Mouse (Mus musculus) MEL (cell line): ENCODE data around the gene Tomm22. TPM values are rescaled to one million over a fixed set of nuclear protein-coding genes. Genes with fewer than 3 reads are reported as not detected.
"Not testable (repeated sequence)": the region's sequence is repeated elsewhere in the genome, so short reads cannot be mapped to it uniquely, and the experiment has no call there.

Experiments
- DNase-seq: peaks from one replicate; pipeline ENCODE4 v3.0.0; 2011; ENCODE audit warnings: low read depth, low spot score
- H3K27ac ChIP-seq: 2 replicates; pipeline ENCODE4 v1.5.1; 2012; ENCODE audit warnings: low read depth, mild to moderate bottlenecking, control low read depth, low read length, moderate library complexity; ENCODE audit not compliant: control insufficient read depth
- H3K27me3 ChIP-seq, 2 experiments: fragments of 150-350 bp in 1 of 2; sonication (generic) in 1 of 2; 2 replicates each; pipeline ENCODE4 v1.6.1; 2012; ENCODE audit warnings: low read length in 2 of 2, mild to moderate bottlenecking in 2 of 2, improper control_type of control experiment in 1 of 2, moderate library complexity in 1 of 2; ENCODE audit not compliant: insufficient read depth in 2 of 2, control insufficient read depth in 1 of 2
- H3K36me3 ChIP-seq, 2 experiments: 2 replicates each; pipeline ENCODE4 v1.6.1; 2012 to 2014; ENCODE audit warnings: low read length in 2 of 2, improper control_type of control experiment in 1 of 2, inconsistent platforms in 1 of 2, mild to moderate bottlenecking in 1 of 2; ENCODE audit not compliant: insufficient read depth in 2 of 2, control insufficient read depth in 1 of 2
- H3K4me1 ChIP-seq, 2 experiments: fragments of 150-350 bp in 1 of 2; sonication (generic) in 1 of 2; 2 replicates each; pipeline ENCODE4 v1.6.1; 2012; ENCODE audit warnings: low read length in 2 of 2, improper control_type of control experiment in 1 of 2, mild to moderate bottlenecking in 1 of 2; ENCODE audit not compliant: insufficient read depth in 2 of 2, control insufficient read depth in 1 of 2
- H3K4me3 ChIP-seq, 2 experiments: fragments of 150-350 bp in 1 of 2; sonication (generic) in 1 of 2; 2 replicates each; pipeline ENCODE4 v1.5.1; 2012; ENCODE audit warnings: low read depth in 2 of 2, low read length in 2 of 2, mild to moderate bottlenecking in 2 of 2, moderate library complexity in 2 of 2, control low read depth in 1 of 2, improper control_type of control experiment in 1 of 2; ENCODE audit not compliant: control insufficient read depth in 1 of 2, insufficient read depth in 1 of 2
- H3K79me2 ChIP-seq: 2 replicates; pipeline ENCODE4 v1.6.1; 2012; ENCODE audit warnings: mild to moderate bottlenecking, low read length, moderate library complexity; ENCODE audit not compliant: control insufficient read depth, poor library complexity, insufficient read depth
- H3K9ac ChIP-seq: 2 replicates; pipeline ENCODE4 v1.6.1; 2012; ENCODE audit warnings: low read depth, mild to moderate bottlenecking, control low read depth, low read length, moderate library complexity; ENCODE audit not compliant: control insufficient read depth, poor library complexity, severe bottlenecking
- H3K9me3 ChIP-seq: fragments of 150-350 bp; sonication (generic); replicated peaks from 2 replicates; pipeline ENCODE4 v1.6.1; 2012; ENCODE audit warnings: mild to moderate bottlenecking, low read length, improper control_type of control experiment, moderate library complexity; ENCODE audit not compliant: insufficient read depth
- BHLHE40 ChIP-seq: IDR thresholded peaks from 2 replicates; pipeline ENCODE4 v1.6.1; 2012; ENCODE audit warnings: low read depth, mild to moderate bottlenecking, inconsistent platforms, low read length, improper control_type of control experiment, borderline replicate concordance
- CTCF ChIP-seq, 3 experiments: IDR thresholded peaks in 2 of 3; conservative IDR thresholded peaks in 1 of 3; 2 replicates each; pipeline ENCODE4 v1.5.1; 2011 to 2012; ENCODE audit warnings: low read length in 3 of 3, low read depth in 2 of 3, mild to moderate bottlenecking in 2 of 3, improper control_type of control experiment in 1 of 3, inconsistent platforms in 1 of 3, mixed read lengths in 1 of 3, moderate library complexity in 1 of 3; ENCODE audit not compliant: control insufficient read depth in 1 of 3, insufficient read depth in 1 of 3, poor library complexity in 1 of 3, severe bottlenecking in 1 of 3
- ETS1 ChIP-seq: IDR thresholded peaks from 2 replicates; pipeline ENCODE4 v1.6.1; 2012; ENCODE audit warnings: low read depth, mild to moderate bottlenecking, inconsistent platforms, low read length, improper control_type of control experiment, moderate library complexity
- MAFK ChIP-seq: IDR thresholded peaks from 2 replicates; pipeline ENCODE4 v1.6.1; 2011; ENCODE audit warnings: low read depth, mild to moderate bottlenecking, low read length, improper control_type of control experiment, borderline replicate concordance
- MAX ChIP-seq: IDR thresholded peaks from 2 replicates; pipeline ENCODE4 v1.6.1; 2011; ENCODE audit warnings: low read length, improper control_type of control experiment
- MXI1 ChIP-seq: IDR thresholded peaks from 2 replicates; pipeline ENCODE4 v1.6.1; 2011; ENCODE audit warnings: mild to moderate bottlenecking, low read depth, low read length, improper control_type of control experiment
- MYB ChIP-seq: IDR thresholded peaks from 2 replicates; pipeline ENCODE4 v1.6.1; 2011; ENCODE audit warnings: mild to moderate bottlenecking, low read depth, low read length, improper control_type of control experiment
- MYC ChIP-seq: IDR thresholded peaks from 2 replicates; pipeline ENCODE4 v1.6.1; 2011; ENCODE audit warnings: low read depth, mild to moderate bottlenecking, low read length, improper control_type of control experiment, moderate library complexity
- POLR2A ChIP-seq, 2 experiments: IDR thresholded peaks; 2 replicates each; pipeline ENCODE4 v1.6.1; 2011 to 2012; ENCODE audit warnings: low read length in 2 of 2, mild to moderate bottlenecking in 2 of 2, control low read depth in 1 of 2, improper control_type of control experiment in 1 of 2, low read depth in 1 of 2, moderate library complexity in 1 of 2; ENCODE audit not compliant: control insufficient read depth in 1 of 2, insufficient read depth in 1 of 2, poor library complexity in 1 of 2
- SIN3A ChIP-seq: IDR thresholded peaks from 2 replicates; pipeline ENCODE4 v1.6.1; 2012; ENCODE audit warnings: low read length, improper control_type of control experiment, inconsistent platforms
- ZNF384 ChIP-seq: IDR thresholded peaks from 2 replicates; pipeline ENCODE4 v1.6.1; 2012; ENCODE audit warnings: low read depth, mild to moderate bottlenecking, inconsistent platforms, low read length, improper control_type of control experiment
- polyA plus RNA-seq, 2 experiments: library from polyadenylated mRNA; stranded (reverse) in 1 of 2; unstranded in 1 of 2; fragments of >175 nt in 1 of 2; fragments of >200 nt in 1 of 2; gene quantifications; 2 replicates each; pipeline versions ENCODE4 v1.2.1 to v1.2.4; 2012; ENCODE audit warnings: low replicate concordance in 2 of 2, low read depth in 1 of 2; ENCODE audit not compliant: insufficient read length in 2 of 2, insufficient read depth in 1 of 2, missing spikeins in 1 of 2
- total RNA-seq: library from RNA; depleted of rRNA; stranded (reverse); fragments of 300-350 nt; gene quantifications from 2 replicates; pipeline ENCODE4 v1.2.3, GENCODE M21; 2012

Gene Tomm22
- total and polyA plus RNA-seq, 3 experiments, result 174 to 829 (median 281) TPM

- TF ChIP-seq MXI1, result no peak
Observed at GRCm38 (mm10) chr15:79669195-79669594, 1.5 kb upstream of the Tomm22 start (continued).

- peak overlapping the region; percentile 88 to 98 for H3K4me3 ChIP-seq
- H3K36me3 ChIP-seq, result peaks cover 11 to 12% of the 10 kb centered on the region in 2 experiments
- DNase-seq, result no peak
- no peaks in the 10 kb centered on the region for H3K27me3 ChIP-seq
- H3K9me3 ChIP-seq, result no peaks in the 10 kb centered on the region
- peak overlapping the region; percentile 97 for H3K9ac ChIP-seq
- peak overlapping the region; percentile 74 for H3K27ac ChIP-seq
- TF ChIP-seq CTCF (IDR thresholded peaks at IDR 0.05 in 2 of 3, conservative IDR thresholded peaks at IDR 0.05 in 1 of 3; ENCODE audit: control insufficient read depth in 1 of 3, insufficient read depth in 1 of 3, low read depth in 2 of 3, low read length in 3 of 3, poor library complexity in 1 of 3, severe bottlenecking in 1 of 3) (0 out of 6 replicates have a peak, but pooled peaks of 1 of the 3 experiments have one; percentile 0), MAFK (no peak), MAX (no peak), MXI1 (0 out of 2 replicates have a peak, but pooled peaks have one; percentile 8), POLR2A (IDR thresholded peaks at IDR 0.05; ENCODE audit: control insufficient read depth in 1 of 2, insufficient read depth in 1 of 2, low read depth in 1 of 2, low read length in 2 of 2, poor library complexity in 1 of 2) (peak in 1 of 2 experiments; percentile 88; a peak in 1 of 4 replicates), MYC (0 out of 2 replicates have a peak, but pooled peaks have one; percentile 5)
- TF ChIP-seq, all 39 proteins: peak for 4
- Histone ChIP-seq H3K4me1 (no peaks in the 10 kb centered on the region), H3K79me2 (peaks cover 17% of the 10 kb centered on the region)
Observed at GRCm38 (mm10) chr15:79670972-79671299, 275 bp downstream of the Tomm22 start.

- not testable (repeated sequence) for H3K27me3 ChIP-seq, H3K9me3 ChIP-seq
- H3K4me3 ChIP-seq, result peak overlapping the region; percentile 88 to 98
- peaks cover 11 to 18% of the 10 kb centered on the region in 2 experiments for H3K36me3 ChIP-seq
- TF ChIP-seq SIN3A (peak; percentile 70; the same call in 1 of the 2 replicates), BHLHE40 (peak; percentile 15; the same call in 1 of the 2 replicates), POLR2A (IDR thresholded peaks at IDR 0.05; ENCODE audit: control insufficient read depth in 1 of 2, insufficient read depth in 1 of 2, low read depth in 1 of 2, low read length in 2 of 2, poor library complexity in 1 of 2) (peak in 1 of 2 experiments; percentile 33; a peak in 1 of 4 replicates), MAX (peak; percentile 87), ZNF384 (peak; percentile 65), MXI1 (peak; percentile 95), MYB (0 out of 2 replicates have a peak, but pooled peaks have one; percentile 25), ETS1 (0 out of 2 replicates have a peak, but pooled peaks have one; percentile 11), MYC (peak; percentile 94)
- TF ChIP-seq, all 39 proteins: peak for 9; not testable (repeated sequence) for 30
- peak overlapping the region; percentile 97 for H3K9ac ChIP-seq
- peak; percentile 61 for DNase-seq
- H3K4me1 ChIP-seq, result not testable (repeated sequence)
- H3K79me2 ChIP-seq, result peaks cover 17% of the 10 kb centered on the region
- H3K27ac ChIP-seq, result peak overlapping the region; percentile 8; the same call in 1 of the 2 replicates
Observed at GRCm38 (mm10) chr15:79671828-79672348, 1.2 kb downstream of the Tomm22 start.
